Mouse (Mus musculus) heart, adult 2 months (tissue): Measurements from ENCODE around the gene Sycn. TPM values are rescaled to one million over a fixed set of nuclear protein-coding genes. Genes with fewer than 3 reads are reported as not detected.

Source experiments
- DNase-seq, 2 experiments: peaks; one replicate each; pipeline ENCODE4 v3.0.0; 2021
- H3K27ac ChIP-seq: fragments of 200-600 bp; 2 replicates; pipeline ENCODE4 v1.8.1; 2022
- H3K27me3 ChIP-seq: fragments of 200-500 bp; 2 replicates; pipeline ENCODE4 v1.6.1; 2012; ENCODE audit warnings: mild to moderate bottlenecking, low read length, inconsistent platforms, mixed read lengths; ENCODE audit not compliant: control insufficient read depth, insufficient read depth
- H3K36me3 ChIP-seq: fragments of 200-500 bp; 2 replicates; pipeline ENCODE4 v1.6.1; 2012; ENCODE audit warnings: low read length, inconsistent platforms; ENCODE audit not compliant: control insufficient read depth, insufficient read depth
- H3K4me1 ChIP-seq: fragments of 200-500 bp; 2 replicates; pipeline ENCODE4 v1.6.1; 2011; ENCODE audit warnings: low read length; ENCODE audit not compliant: control insufficient read depth, insufficient read depth
- H3K4me3 ChIP-seq: fragments of 200-600 bp; 2 replicates; pipeline ENCODE4 v1.8.1; 2022
- H3K79me2 ChIP-seq: fragments of 200-500 bp; replicated peaks from 2 replicates; pipeline ENCODE4 v1.6.1; 2012; ENCODE audit warnings: mild to moderate bottlenecking, inconsistent platforms, low read length, moderate library complexity, mixed read lengths; ENCODE audit not compliant: control insufficient read depth, insufficient read depth
- H3K9ac ChIP-seq: fragments of 200-500 bp; 2 replicates; pipeline ENCODE4 v1.6.1; 2012; ENCODE audit warnings: low read depth, mild to moderate bottlenecking, control low read depth, inconsistent platforms, low read length, mixed read lengths
- CTCF ChIP-seq: fragments of 200-600 bp; IDR thresholded peaks from 2 replicates; pipeline ENCODE4 v1.8.1; 2022; ENCODE audit warnings: antibody characterized with exemption, mild to moderate bottlenecking, moderate library complexity
- EP300 ChIP-seq: fragments of 200-500 bp; IDR thresholded peaks from 2 replicates; pipeline ENCODE4 v1.6.1; 2011; ENCODE audit warnings: low read depth, low read length, control low read depth; ENCODE audit not compliant: insufficient read depth
- POLR2A ChIP-seq: fragments of 200-500 bp; IDR thresholded peaks from 2 replicates; pipeline ENCODE4 v1.6.1; 2011; ENCODE audit warnings: mild to moderate bottlenecking, low read depth, low read length, control low read depth; ENCODE audit not compliant: insufficient read depth
- WGBS: fragments of 180-500 bp; shearing (Covaris S2); methylation state at CpG from one replicate; pipeline ENCODE4 v1.1.7; 2018; 5-methylcytosine and 5-hydroxymethylcytosine counted together
- intact Hi-C: fragments of 180-260 bp; cut with DNase I; formaldehyde crosslinking; loops from one replicate; pipeline ENCODE4 v1.15.1; 2025
- polyA plus RNA-seq: library from polyadenylated mRNA; depleted of rRNA; stranded (reverse); fragments of >200 nt; gene quantifications from 2 replicates; pipeline ENCODE4 v1.2.3, GENCODE M21; 2012
- total RNA-seq, 2 experiments: library from RNA; stranded (reverse); gene quantifications; 2 replicates each; pipeline ENCODE4 v1.2.3; 2021

Sycn gene
- total and polyA plus RNA-seq, 3 experiments: not detected

DNA sequence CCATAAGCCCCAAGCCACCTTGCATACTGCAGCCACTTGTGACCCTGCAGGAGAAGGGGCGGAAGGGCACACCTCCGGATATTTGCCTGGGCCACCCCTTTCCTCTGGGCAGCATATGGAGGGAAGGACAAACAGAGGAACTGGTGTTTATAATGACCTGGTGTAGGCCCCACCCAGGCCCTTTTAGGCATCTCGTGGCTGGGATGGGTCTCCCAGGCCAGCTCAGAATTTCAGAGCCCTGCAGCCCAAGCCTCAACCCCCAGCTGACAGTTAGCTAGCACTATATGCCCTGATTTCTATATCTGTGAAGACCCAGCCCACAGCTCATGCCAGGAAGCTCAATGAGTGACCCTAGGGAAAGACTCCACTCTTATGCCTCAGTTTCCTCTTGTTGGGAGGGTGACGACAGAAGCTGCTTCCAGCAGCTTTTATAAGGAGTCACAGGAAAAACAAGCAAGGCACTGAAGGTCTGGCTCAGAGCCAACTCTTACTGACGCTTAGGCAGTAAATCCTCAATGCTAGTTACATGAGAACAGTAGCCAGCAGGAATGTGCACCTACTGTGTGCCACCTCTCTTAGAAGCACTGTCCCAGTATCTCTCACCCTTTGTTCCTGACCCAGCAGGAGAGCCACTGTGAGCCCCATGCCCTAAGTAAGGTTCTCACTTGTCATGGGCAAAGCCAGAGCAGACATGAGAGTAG, 30.4 kb downstream of the Sycn start:
- no peak overlapping the region for H3K4me3 ChIP-seq
- no peaks in the 10 kb centered on the region for H3K36me3 ChIP-seq
- no peak overlapping the region for H3K9ac ChIP-seq
- no peak overlapping the region for H3K27ac ChIP-seq
- intact Hi-C loops: no loop called here
- H3K79me2 ChIP-seq: no peaks in the 10 kb centered on the region
- 39% methylated on average over 5 of the region's 5 CpGs for WGBS
- H3K27me3 ChIP-seq: no peaks in the 10 kb centered on the region
- H3K4me1 ChIP-seq: no peaks in the 10 kb centered on the region; the same call in 1 of the 2 replicates
- TF ChIP-seq CTCF (no peak), POLR2A (no peak), EP300 (no peak)
- DNase-seq: no peak

DNA sequence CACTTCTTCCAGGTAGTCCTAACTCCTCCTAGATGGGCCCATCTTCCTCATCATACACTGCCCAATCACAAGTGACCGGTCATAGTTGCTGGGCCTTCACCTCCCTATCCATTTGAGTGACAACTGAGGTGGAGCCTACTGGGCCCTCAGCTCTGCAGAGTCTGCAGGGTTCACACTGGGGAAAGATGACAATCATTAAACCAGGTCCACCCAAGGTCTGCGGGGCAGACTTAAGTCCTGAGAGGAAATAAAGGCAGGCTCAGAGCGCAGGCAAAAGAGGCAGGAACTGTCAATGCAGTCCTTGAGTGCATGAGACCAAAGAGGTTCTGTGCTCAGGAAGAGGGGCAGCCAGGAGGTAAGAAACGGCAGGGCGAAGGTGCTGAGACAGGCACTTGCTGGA, 32.0 kb downstream of the Sycn start:
- TF ChIP-seq POLR2A: no peak
- no peak for TF ChIP-seq CTCF
- no peak for TF ChIP-seq EP300
- Histone ChIP-seq H3K79me2 (no peaks in the 10 kb centered on the region), H3K27ac (no peak overlapping the region), H3K9ac (no peak overlapping the region), H3K4me1 (peaks cover under 1% of the 10 kb centered on the region), H3K4me3 (no peak overlapping the region), H3K36me3 (no peaks in the 10 kb centered on the region), H3K27me3 (no peaks in the 10 kb centered on the region)
- intact Hi-C loops: no loop called here
- DNase-seq: no peak
- WGBS: 88% methylated on average over 5 of the region's 5 CpGs

DNA sequence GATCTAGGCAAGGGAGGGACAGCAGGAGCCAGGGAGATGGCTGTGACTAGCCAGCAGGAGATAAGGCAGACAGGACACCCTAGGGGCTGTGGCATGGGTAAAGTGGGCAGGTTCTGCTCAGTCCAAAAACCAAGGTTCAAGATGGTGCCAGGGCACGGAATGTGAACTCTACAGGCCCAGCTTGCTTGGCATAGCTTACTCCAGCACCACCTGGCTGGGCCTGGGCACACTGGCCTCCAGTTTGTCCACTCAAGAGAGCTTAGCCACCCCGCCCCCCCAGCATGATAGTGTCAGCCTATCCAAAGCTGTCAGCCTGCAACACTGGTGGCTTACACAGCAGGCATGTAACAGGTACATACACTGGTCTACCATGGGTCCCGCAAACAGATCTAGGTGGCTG, 32.6 kb downstream of the Sycn start:
- H3K79me2 ChIP-seq: no peaks in the 10 kb centered on the region
- WGBS: 92% methylated on average over 3 of the region's 3 CpGs
- TF ChIP-seq POLR2A: no peak
- TF ChIP-seq EP300: no peak
- no peak for TF ChIP-seq CTCF
- no peaks in the 10 kb centered on the region for H3K27me3 ChIP-seq
- H3K27ac ChIP-seq: no peak overlapping the region
- no peak overlapping the region for H3K9ac ChIP-seq
- intact Hi-C loops: no loop called here
- H3K4me1 ChIP-seq: peaks cover 4% of the 10 kb centered on the region
- no peak for DNase-seq
- H3K4me3 ChIP-seq: no peak overlapping the region
- H3K36me3 ChIP-seq: no peaks in the 10 kb centered on the region

GRCm38 (mm10) chr7:28575597-28575996, 34.9 kb downstream of the Sycn start:
- Histone ChIP-seq H3K36me3 (no peaks in the 10 kb centered on the region), H3K27me3 (no peaks in the 10 kb centered on the region), H3K4me1 (peaks cover 4% of the 10 kb centered on the region), H3K9ac (no peak overlapping the region), H3K4me3 (no peak overlapping the region), H3K79me2 (no peaks in the 10 kb centered on the region), H3K27ac (no peak overlapping the region)
- no peak for TF ChIP-seq POLR2A
- TF ChIP-seq CTCF: no peak
- 94% methylated on average over 11 of the region's 11 CpGs for WGBS
- intact Hi-C loops: no loop called here
- no peak for DNase-seq

GRCm38 (mm10) chr7:28576271-28576914, 35.7 kb downstream of the Sycn start:
- no peak overlapping the region for H3K4me3 ChIP-seq
- H3K27ac ChIP-seq: no peak overlapping the region
- peak; percentile 72 to 76 for DNase-seq
- intact Hi-C loops: no loop called here
- no peaks in the 10 kb centered on the region for H3K36me3 ChIP-seq
- 70% methylated on average over 5 of the region's 5 CpGs for WGBS
- H3K9ac ChIP-seq: no peak overlapping the region
- peaks cover 4% of the 10 kb centered on the region; the same call in 1 of the 2 replicates for H3K4me1 ChIP-seq
- H3K79me2 ChIP-seq: no peaks in the 10 kb centered on the region
- no peaks in the 10 kb centered on the region for H3K27me3 ChIP-seq
- no peak for TF ChIP-seq EP300
- TF ChIP-seq CTCF: no peak
- no peak for TF ChIP-seq POLR2A

DNA sequence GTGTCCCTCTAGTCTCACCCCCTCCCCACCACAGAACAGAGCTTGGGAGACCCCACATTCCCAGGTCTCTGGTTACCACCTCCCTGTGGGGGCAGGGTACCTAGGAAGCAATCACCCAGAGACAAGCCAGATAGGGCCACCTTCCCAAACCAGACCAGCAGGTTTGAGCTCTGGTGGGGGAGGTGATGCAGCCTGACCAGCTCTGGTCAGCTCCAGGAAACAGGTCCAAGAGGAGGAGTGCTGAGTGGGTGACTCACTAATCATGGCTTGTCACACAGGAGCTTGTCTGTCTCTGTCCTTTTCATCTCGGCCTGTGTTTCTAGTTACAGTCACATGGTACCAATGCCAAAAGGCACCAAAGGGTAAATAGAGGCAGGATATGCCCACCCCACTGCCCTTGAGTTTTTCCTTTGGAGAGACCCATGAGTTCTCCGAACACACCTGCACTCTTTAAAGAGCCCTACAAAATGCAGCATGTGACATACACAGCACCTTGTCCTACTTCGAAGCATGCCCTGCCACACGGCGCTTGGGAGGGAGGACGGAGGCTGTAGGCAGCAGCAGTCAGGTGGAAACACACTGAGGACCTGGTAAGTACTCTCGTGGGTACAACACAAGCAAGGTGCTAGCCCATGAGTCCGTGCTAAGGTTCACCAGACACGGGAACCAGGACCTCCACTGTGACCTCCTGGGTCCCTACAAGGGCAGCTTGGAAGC, 37.3 kb downstream of the Sycn start:
- Histone ChIP-seq H3K36me3 (no peaks in the 10 kb centered on the region), H3K27me3 (no peaks in the 10 kb centered on the region), H3K27ac (peak overlapping the region; percentile 17), H3K4me1 (peaks cover 4% of the 10 kb centered on the region; the same call in 1 of the 2 replicates), H3K9ac (no peak overlapping the region), H3K4me3 (no peak overlapping the region), H3K79me2 (no peaks in the 10 kb centered on the region)
- TF ChIP-seq POLR2A (no peak), EP300 (no peak), CTCF (no peak)
- intact Hi-C loops: no loop called here
- 87% methylated on average over 9 of the region's 9 CpGs for WGBS
- DNase-seq: no peak
